Mouse (Mus musculus) embryonic fibroblast, embryonic 13.5 days (primary cell): ENCODE data around the gene Clpp.

Experiments used
- CTCF ChIP-seq: IDR thresholded peaks from 2 replicates; pipeline ENCODE4 v1.5.1; 2011; ENCODE audit warnings: mild to moderate bottlenecking, control low read depth, low read length, moderate library complexity, borderline replicate concordance; ENCODE audit not compliant: insufficient read depth
- POLR2A ChIP-seq: IDR thresholded peaks from 2 replicates; pipeline ENCODE4 v1.6.1; 2011; ENCODE audit warnings: low read depth, mild to moderate bottlenecking, control low read depth, low read length, moderate library complexity

- no peak for TF ChIP-seq CTCF
- no peak for TF ChIP-seq POLR2A
Measured at GRCm38 (mm10) chr17:56975391-56975790, 14.7 kb upstream of the Clpp start.
